Mouse (Mus musculus): ENCODE measurements around the gene Ralgps2. TPM values are rescaled to one million over a fixed set of nuclear protein-coding genes. Genes with fewer than 3 reads are reported as not detected.

Ralgps2 gene
- polyA plus RNA-seq, 1 experiment from 2014 or later, result 66.0 TPM

DNA sequence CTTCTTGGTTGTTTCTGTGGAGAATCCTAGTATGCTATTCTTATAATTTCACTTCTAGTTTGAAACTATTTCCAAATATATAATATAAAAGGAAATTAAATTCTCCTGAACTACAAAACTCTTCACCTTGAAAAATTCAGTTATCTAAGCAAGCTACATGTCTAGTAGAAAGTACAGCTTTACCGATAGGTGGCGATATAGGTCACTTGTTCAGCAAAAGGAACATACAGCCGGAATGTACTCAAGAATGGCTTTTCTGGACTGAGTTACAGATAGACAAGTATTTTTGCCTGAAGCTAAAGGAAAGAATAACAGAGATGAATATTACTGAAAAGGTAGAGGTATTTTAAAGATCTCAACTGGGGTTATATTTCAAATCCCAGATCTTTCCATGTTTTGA, 22.0 kb downstream of the Ralgps2 start:
- ATAC-seq (replicated peaks; ENCODE audit: low FRiP score), result peak; percentile 67; the same call in 1 of the 2 replicates
- Histone ChIP-seq H3K9me3 (replicated peaks) (no peaks in the 10 kb centered on the region), H3K4me1 (peaks cover 11% of the 10 kb centered on the region), H3K4me2 (no peak overlapping the region), H3K27me3 (no peaks in the 10 kb centered on the region), H3K9ac (no peak overlapping the region), H3K36me3 (no peaks in the 10 kb centered on the region), H3K4me3 (replicated peaks) (no peak overlapping the region), H3K27ac (no peak overlapping the region)
- WGBS, result 11% methylated on average over 3 of the region's 3 CpGs

DNA sequence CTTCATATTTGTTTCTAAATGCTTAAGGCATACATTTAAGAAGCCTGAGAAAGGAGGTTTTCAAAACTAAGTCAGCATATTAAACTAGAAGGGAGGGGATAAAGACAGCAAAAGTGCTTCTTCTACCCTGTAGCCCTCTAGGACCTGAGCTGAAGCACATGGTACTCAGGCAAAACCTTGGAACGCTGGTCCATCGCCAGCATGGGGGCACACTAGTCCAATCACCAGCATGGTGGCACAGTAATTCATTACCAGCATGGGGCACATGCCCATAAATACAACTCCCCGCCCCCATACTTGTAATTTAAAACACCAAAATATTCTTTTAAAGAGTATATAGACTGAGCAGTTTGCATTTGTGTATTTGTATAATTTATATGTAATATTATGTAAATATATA, 23.1 kb downstream of the Ralgps2 start:
- 90% methylated on average over 3 of the region's 3 CpGs for WGBS
- no peak overlapping the region for H3K27ac ChIP-seq
- no peaks in the 10 kb centered on the region for H3K27me3 ChIP-seq
- no peak overlapping the region for H3K4me3 ChIP-seq (replicated peaks)
- peaks cover 5% of the 10 kb centered on the region for H3K4me1 ChIP-seq
- no peak overlapping the region for H3K4me2 ChIP-seq
- ATAC-seq (replicated peaks; ENCODE audit: low FRiP score), result no peak
- H3K9ac ChIP-seq, result no peak overlapping the region
- no peaks in the 10 kb centered on the region for H3K36me3 ChIP-seq
- no peaks in the 10 kb centered on the region for H3K9me3 ChIP-seq (replicated peaks)

DNA sequence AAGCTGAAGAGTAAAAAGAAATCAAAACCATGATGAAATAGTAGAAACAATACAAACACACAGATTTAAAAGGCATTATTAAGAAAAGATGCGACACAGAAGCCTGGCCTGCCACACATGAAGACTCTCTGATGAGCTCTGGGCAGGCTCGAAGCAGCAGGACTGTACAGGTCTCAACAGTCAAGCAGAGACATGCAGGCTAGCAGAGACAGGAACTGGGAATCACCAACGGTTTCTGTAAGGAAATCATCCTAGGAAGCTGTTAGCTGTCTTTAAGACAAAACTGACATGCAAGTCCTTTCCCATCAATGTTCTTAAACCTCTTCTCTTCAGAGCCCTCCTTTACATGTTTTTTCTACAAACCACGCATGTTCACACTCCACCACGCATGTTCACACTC, 24.5 kb downstream of the Ralgps2 start:
- H3K27ac ChIP-seq, result no peak overlapping the region
- WGBS, result 78% methylated on average over 5 of the region's 5 CpGs
- H3K36me3 ChIP-seq, result no peaks in the 10 kb centered on the region
- no peak overlapping the region for H3K9ac ChIP-seq
- no peaks in the 10 kb centered on the region for H3K9me3 ChIP-seq (replicated peaks)
- H3K4me2 ChIP-seq, result no peak overlapping the region
- H3K4me1 ChIP-seq, result peaks cover 6% of the 10 kb centered on the region
- no peak overlapping the region for H3K4me3 ChIP-seq (replicated peaks)
- H3K27me3 ChIP-seq, result no peaks in the 10 kb centered on the region
- no peak for ATAC-seq (replicated peaks; ENCODE audit: low FRiP score)

DNA sequence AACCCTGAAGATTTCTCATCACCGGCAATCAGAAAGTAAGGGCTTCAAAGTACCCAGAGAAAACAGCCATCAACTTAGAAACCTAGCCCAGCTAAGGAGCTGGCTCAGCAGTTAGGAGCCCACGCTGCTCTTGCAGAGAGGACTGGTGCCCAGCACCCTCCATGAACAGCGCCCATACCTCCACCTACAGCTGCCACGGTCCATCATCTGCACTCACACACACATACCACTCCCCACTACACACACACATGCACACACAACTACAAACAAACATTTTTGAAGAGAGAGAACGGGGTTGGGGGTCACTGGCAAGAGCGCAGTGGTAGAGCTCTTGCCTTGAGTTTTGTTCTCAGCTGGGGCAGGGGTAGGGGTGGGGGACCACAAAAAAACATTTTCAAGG, 26.2 kb downstream of the Ralgps2 start:
- Histone ChIP-seq H3K36me3 (no peaks in the 10 kb centered on the region), H3K4me3 (replicated peaks) (no peak overlapping the region), H3K9me3 (replicated peaks) (no peaks in the 10 kb centered on the region), H3K27ac (no peak overlapping the region), H3K27me3 (no peaks in the 10 kb centered on the region), H3K4me1 (peaks cover 6% of the 10 kb centered on the region), H3K4me2 (no peak overlapping the region), H3K9ac (no peak overlapping the region)
- WGBS, result 86% methylated on average over 6 of the region's 6 CpGs
- ATAC-seq (replicated peaks; ENCODE audit: low FRiP score), result no peak

DNA sequence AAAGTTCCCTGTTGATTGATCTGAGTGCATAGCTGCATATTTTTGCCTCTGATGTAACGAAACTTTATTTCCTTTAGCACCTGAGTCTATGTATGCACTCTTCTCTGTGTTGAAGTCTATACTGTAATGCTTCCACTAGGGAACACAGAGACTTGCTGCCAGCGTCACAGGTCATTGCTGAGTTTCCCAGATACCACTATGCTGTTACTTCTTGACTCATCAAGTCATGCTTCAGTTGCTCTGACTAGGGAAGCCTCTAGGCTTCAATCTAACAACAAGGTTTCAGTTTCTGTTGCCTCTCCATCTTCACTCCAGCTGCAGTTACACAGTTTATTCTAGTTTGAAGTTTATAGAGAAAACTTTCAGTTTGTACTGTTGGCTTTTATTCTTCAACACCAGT, 28.5 kb downstream of the Ralgps2 start:
- 61% methylated on average over 2 of the region's 2 CpGs for WGBS
- no peak overlapping the region for H3K4me3 ChIP-seq (replicated peaks)
- no peak overlapping the region for H3K9ac ChIP-seq
- peaks cover 14% of the 10 kb centered on the region for H3K36me3 ChIP-seq
- peak; percentile 82 for ATAC-seq (replicated peaks; ENCODE audit: low FRiP score)
- no peaks in the 10 kb centered on the region for H3K27me3 ChIP-seq
- peak overlapping the region; percentile 1; the same call in 1 of the 2 replicates for H3K27ac ChIP-seq
- no peaks in the 10 kb centered on the region for H3K9me3 ChIP-seq (replicated peaks)
- peaks cover 6% of the 10 kb centered on the region for H3K4me1 ChIP-seq
- H3K4me2 ChIP-seq, result no peak overlapping the region

DNA sequence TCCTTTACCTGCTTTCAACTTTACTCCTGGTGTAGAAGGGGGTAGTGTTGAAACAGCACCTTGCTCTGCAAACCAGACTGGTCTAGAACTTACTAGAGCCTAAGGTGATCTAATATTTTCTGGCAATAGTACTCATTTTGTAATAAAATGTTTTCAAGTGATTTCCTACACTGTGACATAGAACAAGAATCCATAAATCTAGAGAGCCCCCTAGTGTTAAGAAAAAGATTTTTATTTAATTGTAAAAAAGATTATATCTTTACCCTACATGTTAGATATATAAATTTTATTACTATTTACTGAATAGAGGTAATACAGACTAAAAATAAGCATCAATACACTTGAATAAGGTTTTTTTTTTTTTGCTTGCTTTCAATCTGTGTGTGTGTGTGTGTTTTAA, 29.6 kb downstream of the Ralgps2 start:
- no peaks in the 10 kb centered on the region for H3K9me3 ChIP-seq (replicated peaks)
- no peak overlapping the region for H3K4me2 ChIP-seq
- H3K36me3 ChIP-seq, result peaks cover 21% of the 10 kb centered on the region
- ATAC-seq (replicated peaks; ENCODE audit: low FRiP score), result no peak
- no peak overlapping the region for H3K9ac ChIP-seq
- no peaks in the 10 kb centered on the region for H3K27me3 ChIP-seq
- H3K27ac ChIP-seq, result no peak overlapping the region
- H3K4me1 ChIP-seq, result peaks cover 6% of the 10 kb centered on the region
- H3K4me3 ChIP-seq (replicated peaks), result no peak overlapping the region

DNA sequence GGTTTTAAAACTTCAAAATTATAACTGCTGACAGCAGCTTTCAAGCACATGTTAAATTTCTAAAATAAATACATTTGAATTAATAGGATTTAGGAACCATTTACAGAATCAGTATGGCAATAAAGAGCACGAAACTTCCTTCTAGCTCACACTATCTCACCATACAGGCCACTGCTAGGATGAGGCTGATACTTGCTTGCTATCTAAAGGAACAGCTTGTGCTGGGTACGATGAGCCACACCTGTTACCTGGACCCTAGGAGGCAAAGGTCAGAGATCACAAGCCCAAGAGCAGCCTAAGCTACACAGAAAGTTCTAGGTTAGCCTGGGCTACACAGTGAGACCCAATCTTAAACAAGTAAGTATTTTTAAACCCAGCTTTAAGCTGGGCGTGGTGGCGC, 30.2 kb downstream of the Ralgps2 start:
- Histone ChIP-seq H3K36me3 (peaks cover 21% of the 10 kb centered on the region), H3K4me2 (no peak overlapping the region), H3K9ac (no peak overlapping the region), H3K27ac (no peak overlapping the region), H3K27me3 (no peaks in the 10 kb centered on the region), H3K4me3 (replicated peaks) (no peak overlapping the region), H3K4me1 (peaks cover 6% of the 10 kb centered on the region), H3K9me3 (replicated peaks) (no peaks in the 10 kb centered on the region)
- WGBS, result 93% methylated on average over 4 of the region's 4 CpGs
- no peak for ATAC-seq (replicated peaks; ENCODE audit: low FRiP score)

DNA sequence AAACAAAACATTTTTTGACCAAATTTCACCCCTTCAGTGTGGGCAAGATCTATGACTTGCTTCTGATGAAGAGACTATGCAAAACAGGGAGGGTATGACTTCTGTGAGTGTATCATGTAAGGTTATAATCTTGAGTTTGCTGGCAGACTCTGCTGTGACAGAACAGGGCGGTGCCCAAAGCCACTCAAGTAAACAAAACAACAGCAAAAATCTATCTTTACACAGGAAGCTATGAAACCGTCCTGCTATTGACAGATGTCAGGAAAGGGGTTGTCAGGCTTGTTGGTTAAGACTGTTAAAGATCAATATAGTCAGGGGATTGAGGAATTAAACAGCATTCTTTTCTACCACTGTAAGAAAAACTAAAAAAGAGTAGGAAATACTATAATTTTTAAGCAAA, 33.8 kb downstream of the Ralgps2 start:
- peaks cover 25% of the 10 kb centered on the region for H3K36me3 ChIP-seq
- 78% methylated on average over 2 of the region's 2 CpGs for WGBS
- no peak overlapping the region for H3K4me3 ChIP-seq (replicated peaks)
- peaks cover 1% of the 10 kb centered on the region for H3K4me1 ChIP-seq
- H3K27me3 ChIP-seq, result no peaks in the 10 kb centered on the region
- ATAC-seq (replicated peaks; ENCODE audit: low FRiP score), result no peak
- H3K9ac ChIP-seq, result no peak overlapping the region
- H3K9me3 ChIP-seq (replicated peaks), result no peaks in the 10 kb centered on the region
- no peak overlapping the region for H3K27ac ChIP-seq
- H3K4me2 ChIP-seq, result no peak overlapping the region

- no peak overlapping the region for H3K9ac ChIP-seq
- no peak for ATAC-seq (replicated peaks; ENCODE audit: low FRiP score)
- H3K4me1 ChIP-seq, result no peaks in the 10 kb centered on the region
- no peaks in the 10 kb centered on the region for H3K9me3 ChIP-seq (replicated peaks)
- no peak overlapping the region for H3K27ac ChIP-seq
- H3K4me3 ChIP-seq (replicated peaks), result no peak overlapping the region
- H3K36me3 ChIP-seq, result peaks cover 37% of the 10 kb centered on the region
- 93% methylated on average over 3 of the region's 3 CpGs for WGBS
- no peak overlapping the region for H3K4me2 ChIP-seq
- no peaks in the 10 kb centered on the region for H3K27me3 ChIP-seq
These were observed 35.5 kb downstream of the Ralgps2 start for GRCm38 (mm10) chr1:156903899-156904298.

GRCm38 (mm10) chr1:156901689-156902088, 37.7 kb downstream of the Ralgps2 start:
- no peaks in the 10 kb centered on the region for H3K4me1 ChIP-seq
- H3K27me3 ChIP-seq, result no peaks in the 10 kb centered on the region
- no peak overlapping the region for H3K27ac ChIP-seq
- WGBS, result 86% methylated on average over 6 of the region's 6 CpGs
- H3K36me3 ChIP-seq, result peaks cover 38% of the 10 kb centered on the region
- ATAC-seq (replicated peaks; ENCODE audit: low FRiP score), result no peak
- H3K4me3 ChIP-seq (replicated peaks), result no peak overlapping the region
- no peak overlapping the region for H3K4me2 ChIP-seq
- no peak overlapping the region for H3K9ac ChIP-seq
- H3K9me3 ChIP-seq (replicated peaks), result no peaks in the 10 kb centered on the region

DNA sequence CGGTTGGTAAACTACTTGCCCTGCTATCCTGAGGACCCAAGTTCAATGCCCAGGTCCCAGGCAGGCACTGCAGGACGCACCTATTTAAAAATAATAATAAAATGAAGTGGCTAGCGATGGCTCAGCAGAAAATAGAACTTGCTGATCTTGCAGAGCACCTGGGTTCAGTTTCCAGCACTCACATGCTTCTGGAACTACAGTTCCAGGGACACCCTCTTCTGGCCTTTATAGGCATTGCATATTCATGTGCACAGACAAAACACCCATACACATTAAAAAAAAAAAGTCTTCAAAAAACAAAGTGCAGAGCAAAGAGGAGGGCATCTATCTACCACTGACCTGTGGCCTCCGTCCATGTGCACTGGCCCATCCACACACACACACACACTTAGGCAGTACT, 47.9 kb downstream of the Ralgps2 start:
- ATAC-seq (replicated peaks; ENCODE audit: low FRiP score), result no peak
- H3K9ac ChIP-seq, result no peak overlapping the region
- peaks cover 15% of the 10 kb centered on the region for H3K36me3 ChIP-seq
- no peak overlapping the region for H3K27ac ChIP-seq
- no peaks in the 10 kb centered on the region for H3K9me3 ChIP-seq (replicated peaks)
- no peaks in the 10 kb centered on the region for H3K4me1 ChIP-seq
- no peak overlapping the region for H3K4me2 ChIP-seq
- no peak overlapping the region for H3K4me3 ChIP-seq (replicated peaks)
- WGBS, result 95% methylated on average over 4 of the region's 4 CpGs
- no peaks in the 10 kb centered on the region for H3K27me3 ChIP-seq

- no peaks in the 10 kb centered on the region for H3K9me3 ChIP-seq (replicated peaks)
- 89% methylated on average over 4 of the region's 4 CpGs for WGBS
- no peak overlapping the region for H3K9ac ChIP-seq
- H3K4me3 ChIP-seq (replicated peaks), result no peak overlapping the region
- H3K4me1 ChIP-seq, result peaks cover 4% of the 10 kb centered on the region
- H3K4me2 ChIP-seq, result no peak overlapping the region
- H3K27me3 ChIP-seq, result no peaks in the 10 kb centered on the region
- H3K36me3 ChIP-seq, result peaks cover 21% of the 10 kb centered on the region
- H3K27ac ChIP-seq, result no peak overlapping the region
- ATAC-seq (replicated peaks; ENCODE audit: low FRiP score), result no peak
These were observed 50.6 kb downstream of the Ralgps2 start for GRCm38 (mm10) chr1:156888830-156889229.

DNA sequence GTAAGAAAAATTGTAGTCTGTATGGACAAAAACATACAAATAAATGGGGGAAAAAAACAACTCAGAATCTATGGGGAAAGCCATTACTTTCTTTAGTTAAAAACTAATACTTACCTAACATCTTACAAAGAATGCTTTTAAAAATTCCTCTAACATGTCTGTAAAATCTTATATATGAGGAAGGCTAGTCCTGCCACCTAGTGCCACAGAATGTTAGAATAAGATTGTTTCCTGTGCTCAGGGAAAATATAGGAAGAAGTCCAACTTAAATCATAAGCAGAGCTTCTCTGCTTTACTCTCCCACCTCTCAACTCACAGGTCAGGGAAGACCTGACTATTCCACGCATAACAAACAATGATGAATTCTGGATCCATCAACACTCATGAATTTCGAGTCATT, 53.5 kb downstream of the Ralgps2 start:
- ATAC-seq (replicated peaks; ENCODE audit: low FRiP score), result no peak
- 86% methylated on average over 2 of the region's 2 CpGs for WGBS
- H3K9ac ChIP-seq, result no peak overlapping the region
- no peak overlapping the region for H3K4me3 ChIP-seq (replicated peaks)
- no peaks in the 10 kb centered on the region for H3K27me3 ChIP-seq
- no peaks in the 10 kb centered on the region for H3K9me3 ChIP-seq (replicated peaks)
- H3K4me1 ChIP-seq, result peaks cover 4% of the 10 kb centered on the region
- peaks cover 44% of the 10 kb centered on the region for H3K36me3 ChIP-seq
- H3K4me2 ChIP-seq, result no peak overlapping the region
- H3K27ac ChIP-seq, result no peak overlapping the region

All from kidney, embryonic 15.5 days (tissue).